Mouse (Mus musculus): ENCODE results near the gene Lamc1.

GRCm38 (mm10) chr1:153224331-153224730 lies 108.3 kb downstream of the Lamc1 start:
- TF ChIP-seq MAZ (IDR thresholded peaks at IDR 0.05; ENCODE audit: low read depth, low read length): no peak
- TF ChIP-seq RAD21 (IDR thresholded peaks at IDR 0.05; ENCODE audit: low read depth, low read length): no peak
- no peak for TF ChIP-seq POLR2A (IDR thresholded peaks at IDR 0.05; ENCODE audit: control insufficient read depth in 1 of 2, insufficient read depth in 1 of 2, low read depth in 1 of 2, low read length in 2 of 2, poor library complexity in 1 of 2)
- TF ChIP-seq CTCF (IDR thresholded peaks at IDR 0.05 in 2 of 3, conservative IDR thresholded peaks at IDR 0.05 in 1 of 3; ENCODE audit: control insufficient read depth in 1 of 3, insufficient read depth in 1 of 3, low read depth in 2 of 3, low read length in 3 of 3, poor library complexity in 1 of 3, severe bottlenecking in 1 of 3): no peak
- TF ChIP-seq ZC3H11A (IDR thresholded peaks at IDR 0.05; ENCODE audit: low read depth, low read length): no peak
- no peak for TF ChIP-seq MAFK (IDR thresholded peaks at IDR 0.05; ENCODE audit: borderline replicate concordance, low read depth, low read length)
- TF ChIP-seq MXI1 (IDR thresholded peaks at IDR 0.05; ENCODE audit: low read depth, low read length): no peak
- no peak for TF ChIP-seq CHD1 (IDR thresholded peaks at IDR 0.05; ENCODE audit: low read depth, low read length)

Measured in MEL (cell line).